Mouse (Mus musculus): Measurements from ENCODE around the gene Rwdd4a.

Gene Rwdd4a

DNA sequence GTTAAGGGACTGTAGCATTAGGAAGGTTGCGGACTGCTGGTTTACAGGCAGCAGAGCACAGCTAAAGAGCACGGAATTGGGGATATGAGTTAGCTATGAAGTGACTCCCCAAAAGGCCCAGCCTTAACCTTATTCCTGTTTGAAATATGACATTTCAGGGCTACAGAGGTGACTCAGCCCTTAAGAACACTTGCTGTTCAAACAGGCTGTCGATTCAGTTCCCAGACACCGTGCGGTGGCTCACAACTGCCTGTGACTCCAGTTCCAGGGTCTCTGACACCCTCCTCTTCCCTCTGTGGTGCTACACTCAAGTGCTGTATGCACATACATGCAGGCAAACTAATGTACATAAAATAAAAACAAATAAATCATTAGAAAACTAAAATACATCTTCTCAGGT lies 55.2 kb downstream of the Rwdd4a start:
- DNase-seq (ENCODE audit: low read depth): no peak

DNA sequence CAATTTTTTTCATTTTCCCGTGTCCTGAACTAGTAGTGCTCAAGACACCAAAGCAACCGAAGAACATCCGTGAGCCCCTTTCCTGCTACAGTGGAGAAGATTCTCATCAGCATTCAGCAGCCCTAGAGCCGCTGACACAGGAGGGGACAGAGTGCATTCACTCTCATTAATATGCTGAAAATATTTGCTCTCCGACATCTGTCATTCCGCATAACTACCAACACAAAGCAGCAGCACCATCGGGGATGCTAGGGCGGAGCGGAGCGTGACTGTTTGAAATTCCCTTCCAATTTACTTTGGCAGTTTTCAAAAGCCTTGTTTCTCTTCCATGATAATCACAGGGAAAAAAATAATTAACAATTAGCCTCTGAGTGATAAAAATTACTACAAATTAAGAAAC lies 56.9 kb downstream of the Rwdd4a start:
- no peak for DNase-seq (ENCODE audit: low read depth)

DNA sequence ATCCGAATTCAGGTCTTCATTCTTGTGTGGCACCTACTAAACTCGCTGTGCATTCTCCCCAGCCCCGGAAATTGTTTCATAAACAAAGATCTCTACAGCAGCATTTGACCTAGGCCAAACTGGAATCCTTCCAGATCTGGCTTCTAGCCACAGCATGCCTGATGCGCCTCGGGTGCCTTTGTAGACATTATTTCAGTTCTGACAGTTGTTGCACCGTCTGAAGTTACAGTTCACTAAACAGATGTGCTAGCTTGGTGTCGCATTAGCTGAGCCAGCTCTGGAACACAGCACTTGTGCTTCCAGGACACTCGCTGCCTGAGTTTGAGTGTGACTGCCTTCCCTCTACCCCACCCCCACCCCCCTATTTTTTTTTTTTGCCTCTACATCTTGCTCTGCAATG lies 67.2 kb downstream of the Rwdd4a start:
- DNase-seq (ENCODE audit: low read depth): no peak

Measured in naive thymus-derived CD4-positive, alpha-beta T cell, adult 2 months (primary cell).